Mouse (Mus musculus): ENCODE results near the gene Fgf5.

GRCm38 (mm10) chr5:98226710-98227109 lies 27.3 kb upstream of the Fgf5 start:
- TF ChIP-seq CTCF (IDR thresholded peaks at IDR 0.05; ENCODE audit: extremely low read depth, insufficient read depth, insufficient read length, insufficient replicate concordance) (no peak), POLR2A (IDR thresholded peaks at IDR 0.05; ENCODE audit: low read depth, low read length) (no peak)
